Mouse (Mus musculus) CD4-positive, CD25-positive, alpha-beta regulatory T cell, adult 4 months (primary cell): Measurements from ENCODE around the gene Mospd3. TPM values are rescaled to one million over a fixed set of nuclear protein-coding genes. Genes with fewer than 3 reads are reported as not detected.

ENCODE experiments used
- ATAC-seq: one replicate; pipeline ENCODE4 v1.8.0; 2017
- polyA plus RNA-seq, 2 experiments: library from polyadenylated mRNA; unstranded; fragments of 100-300 nt; shearing (Covaris generic); gene quantifications; one replicate each; pipeline ENCODE4 v1.2.1; 2017

Mospd3 gene
- 10 to 100 TPM; 27.3 to 28.8 TPM for polyA plus RNA-seq

DNA sequence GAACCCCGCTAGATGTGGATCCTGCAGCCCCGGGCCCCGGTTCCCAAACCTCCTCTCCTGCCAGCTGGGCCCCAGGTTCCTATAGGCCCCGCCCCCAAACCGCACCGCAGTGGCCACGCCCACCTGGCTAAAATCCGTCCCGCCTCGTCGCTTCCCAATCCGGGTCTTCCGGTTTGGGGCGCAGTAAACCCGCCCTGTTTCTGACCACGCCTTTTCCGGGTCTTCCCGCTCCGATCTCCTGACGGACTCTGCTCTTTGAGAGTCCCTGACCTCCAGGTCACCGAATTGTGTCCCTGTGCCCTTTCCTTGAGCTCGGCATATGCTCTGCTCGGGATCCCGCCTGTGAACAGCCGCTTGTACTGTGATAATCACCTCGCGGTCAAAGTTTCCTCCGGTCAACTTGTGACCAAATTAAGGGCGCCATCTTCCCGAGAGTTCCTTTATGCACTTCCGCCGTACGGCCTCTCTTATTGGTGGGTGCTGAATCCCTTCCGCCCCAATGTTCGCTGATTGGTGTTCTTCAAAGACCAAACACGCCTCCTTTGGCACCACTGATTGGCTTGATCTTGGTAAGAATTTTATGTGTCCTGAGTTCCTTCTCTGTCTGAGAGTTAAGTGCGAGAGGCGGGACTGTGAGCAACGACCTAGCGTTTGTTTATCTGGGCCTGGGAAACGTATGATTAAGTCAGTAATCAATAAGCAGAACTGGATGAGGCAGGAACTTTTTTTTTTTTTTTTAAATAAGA, at the start of gene Mospd3:
TSS of gene Mospd3 (minus strand) at position 440 of the 746 bp plus-strand sequence.
- ATAC-seq = peak; percentile 90

DNA sequence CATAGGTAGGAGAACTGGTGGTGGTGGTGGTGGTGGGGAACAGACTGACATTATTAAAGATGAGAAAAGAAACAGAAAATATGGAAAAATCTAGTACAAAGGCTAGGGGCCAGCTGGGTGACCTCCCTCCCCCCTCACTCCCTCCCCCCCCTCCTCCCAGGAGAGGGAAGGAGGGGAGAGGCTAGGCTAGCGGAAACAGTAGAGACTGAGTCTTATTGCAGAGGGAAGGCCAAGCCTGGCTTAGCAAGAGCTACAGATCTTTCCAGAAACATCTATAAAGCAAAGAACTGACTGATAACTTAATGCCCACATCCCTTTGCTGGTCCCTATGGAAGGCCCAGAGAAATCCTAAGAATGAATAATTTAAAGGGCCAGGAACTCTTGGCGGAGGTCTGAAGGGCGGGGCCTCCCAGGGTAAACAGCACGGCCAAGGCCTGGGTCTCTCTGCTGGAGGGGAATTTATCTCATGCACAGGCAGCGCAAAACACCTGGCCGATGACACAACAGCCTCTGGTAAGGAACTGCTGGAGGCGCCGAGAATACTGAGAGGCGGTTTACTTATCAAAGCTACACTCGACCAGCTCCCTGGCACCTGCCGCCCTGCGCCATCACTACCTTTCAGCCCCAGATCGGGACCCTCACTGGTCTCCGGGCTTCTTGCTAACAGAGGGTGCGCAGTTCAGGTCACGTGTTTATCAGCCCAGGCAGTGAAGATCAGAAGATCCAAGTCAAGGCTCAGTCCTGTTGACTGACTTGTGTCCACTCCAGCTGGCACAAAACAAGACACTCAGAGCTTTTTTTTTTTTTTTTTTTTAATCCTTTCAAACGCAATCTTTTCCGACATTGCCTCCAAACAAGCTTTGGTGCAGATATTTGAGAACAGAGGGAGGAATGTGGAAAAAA, 49.1 kb upstream of the Mospd3 start:
- ATAC-seq = no peak

DNA sequence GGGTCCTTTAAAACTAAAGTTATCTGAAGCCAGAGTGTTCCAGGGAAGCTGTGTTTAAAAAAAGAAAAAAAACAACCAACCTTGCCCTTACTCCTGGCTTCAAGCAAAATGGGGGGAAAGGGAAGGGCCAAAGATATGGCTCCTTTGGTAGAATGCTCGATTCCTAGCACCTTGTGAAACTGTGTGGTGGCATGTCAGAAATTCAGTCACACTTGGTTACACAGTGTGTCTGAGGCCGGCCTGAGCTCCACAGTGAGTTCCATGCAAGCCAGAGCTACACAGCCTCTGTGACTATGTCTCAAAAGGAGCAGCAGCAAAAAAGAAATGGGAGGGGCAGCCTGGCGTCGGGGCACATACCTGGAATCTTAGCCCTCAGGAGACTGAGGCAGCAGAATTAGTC, 48.4 kb upstream of the Mospd3 start:
- ATAC-seq = no peak

DNA sequence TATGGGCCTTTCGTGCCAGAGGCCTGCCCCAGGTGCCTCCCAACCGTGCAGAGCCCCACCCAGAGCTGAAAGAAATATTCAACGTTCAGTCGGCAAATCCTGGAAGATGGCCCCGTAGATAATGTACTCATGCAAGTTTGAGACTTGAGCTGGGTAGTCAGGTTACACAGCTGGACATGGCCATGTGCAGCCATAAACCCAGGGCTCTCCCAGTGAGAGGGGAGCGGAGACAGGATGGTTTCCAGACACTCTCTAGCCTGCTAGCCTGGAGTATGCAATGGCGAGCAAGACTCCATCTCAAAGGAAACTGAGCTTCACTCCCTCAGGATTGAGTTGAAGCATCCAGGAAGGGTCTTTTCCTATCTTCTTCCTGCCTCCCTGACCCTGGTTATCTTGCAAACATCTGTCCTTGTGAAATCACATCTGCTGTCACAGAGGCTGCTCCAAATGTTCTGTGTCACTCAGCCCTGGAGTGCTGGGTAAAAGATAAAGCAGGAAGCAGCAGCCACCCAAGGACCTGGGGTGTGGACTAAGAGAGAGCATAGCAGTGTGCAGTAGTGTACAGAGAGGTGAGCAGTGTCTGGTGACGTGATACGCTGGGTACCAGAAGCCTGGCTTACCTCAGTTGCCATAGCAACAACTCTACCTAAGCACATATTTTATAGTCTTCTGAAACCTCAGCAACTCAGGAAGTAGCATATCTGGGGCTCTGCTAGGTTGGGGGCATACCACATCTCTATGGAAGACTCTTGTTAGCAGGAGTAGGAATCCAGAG, 47.2 kb upstream of the Mospd3 start:
- ATAC-seq = peak; percentile 89

DNA sequence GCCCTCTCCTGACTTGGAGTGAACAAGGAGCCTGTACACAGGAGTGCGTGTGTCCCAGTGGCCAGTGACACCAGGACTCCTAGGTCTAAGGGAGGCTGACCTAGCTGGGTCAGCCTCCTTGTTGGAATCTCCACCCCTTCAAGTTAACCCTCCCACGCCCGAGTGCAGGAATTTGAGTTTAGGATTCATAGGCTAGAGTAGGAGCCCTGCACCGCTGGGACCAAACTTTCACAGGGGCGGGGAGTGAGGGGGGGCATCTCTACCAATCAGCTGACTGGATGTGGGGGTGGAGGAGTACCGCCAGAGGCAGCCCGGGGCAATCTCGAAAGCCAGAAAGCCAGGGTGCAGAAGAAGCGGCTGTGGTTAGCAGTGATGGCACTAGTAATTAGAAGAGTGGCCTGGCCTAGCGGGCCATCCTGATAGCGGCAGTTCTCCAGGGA, 44.8 kb upstream of the Mospd3 start, which contains the start of gene Irs3:
TSS of gene Irs3 (minus strand) at position 63 of the 440 bp plus-strand sequence.
- no peak for ATAC-seq

DNA sequence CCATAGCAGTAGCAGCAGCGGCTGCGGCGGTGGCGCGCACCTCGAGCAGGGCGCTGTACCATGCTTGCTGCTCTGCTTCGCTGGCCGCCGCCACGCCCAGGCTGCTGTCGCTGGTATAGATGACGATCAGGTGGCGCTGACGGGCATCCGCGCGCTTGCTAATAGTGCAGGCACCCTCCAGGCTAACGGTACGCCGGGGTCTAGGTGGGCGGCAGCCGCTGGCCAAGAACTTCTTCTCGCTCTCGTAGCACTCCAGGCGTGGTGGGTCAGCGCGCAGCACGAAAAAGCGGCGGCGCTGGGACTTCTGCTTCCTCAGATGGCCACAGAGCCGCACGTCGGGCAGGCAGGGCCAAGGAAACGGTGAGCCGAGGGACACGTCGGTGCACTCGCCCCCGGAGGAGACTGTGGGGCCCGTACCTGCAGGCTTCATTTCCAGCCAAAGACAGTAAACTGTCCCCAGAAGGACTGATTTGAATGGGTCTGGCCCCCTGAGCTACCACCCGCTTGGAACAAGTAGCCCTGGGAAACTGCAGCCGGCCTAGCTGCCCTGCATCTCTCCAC, 44.3 kb upstream of the Mospd3 start:
- ATAC-seq = peak; percentile 60

DNA sequence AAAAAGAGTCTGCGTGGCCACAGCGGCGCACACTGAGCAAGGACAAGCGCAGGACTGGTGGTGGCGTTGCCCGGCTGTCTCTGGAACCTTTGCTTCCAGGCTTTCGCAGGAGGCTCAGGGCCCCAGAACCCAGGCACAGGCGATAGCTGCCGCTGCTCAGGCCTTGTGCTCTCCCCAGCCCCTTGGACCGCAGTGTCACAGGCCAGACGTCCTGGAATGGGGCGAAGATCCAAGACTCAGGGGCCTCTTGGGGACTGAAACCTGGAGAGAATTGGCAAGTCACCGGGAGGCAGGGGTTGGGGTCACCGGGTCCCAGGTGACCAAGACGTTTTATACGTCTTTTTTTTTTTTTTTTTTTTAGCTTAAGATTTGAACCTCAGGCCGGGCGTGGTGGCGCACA, 43.6 kb upstream of the Mospd3 start:
- ATAC-seq = no peak

DNA sequence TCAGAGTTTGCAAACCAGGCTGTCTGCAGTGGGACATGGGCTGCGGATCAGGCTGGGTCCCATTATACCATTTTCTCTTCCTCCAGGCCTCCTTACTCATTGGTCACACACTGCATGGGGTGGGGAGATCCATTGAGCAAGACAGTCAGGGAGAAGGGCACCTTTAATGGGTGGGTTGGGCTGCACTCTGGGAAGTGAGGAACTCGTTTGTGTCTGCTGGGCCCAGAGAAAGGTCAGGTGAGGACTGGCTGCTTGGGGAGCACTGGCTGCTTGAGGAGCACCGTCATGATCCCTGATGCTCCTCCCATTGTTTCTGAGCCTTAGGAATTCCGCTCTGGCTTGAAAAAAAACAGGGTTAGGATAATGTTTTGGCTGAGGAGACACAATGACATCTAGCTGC, 42.0 kb upstream of the Mospd3 start:
- ATAC-seq = no peak

DNA sequence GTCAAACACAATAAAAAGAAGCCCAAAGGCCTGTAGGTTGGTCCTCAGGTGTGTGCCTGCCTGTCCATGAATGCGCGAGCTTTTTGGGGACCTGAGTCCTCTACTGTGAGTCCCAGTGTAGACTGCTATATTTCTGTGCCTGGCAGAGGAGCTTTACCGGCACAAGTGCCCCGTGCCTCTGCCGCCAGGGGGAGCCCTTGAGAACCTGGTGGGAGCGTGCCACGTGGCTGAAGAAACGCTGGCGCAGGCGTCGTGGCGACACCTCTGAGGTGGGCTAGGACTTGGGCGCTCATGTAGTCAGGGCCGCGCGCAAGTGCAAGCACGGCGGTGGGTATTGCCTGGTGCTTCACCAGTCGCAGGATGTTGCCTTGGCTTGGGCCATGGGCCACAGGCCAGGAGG, 40.2 kb upstream of the Mospd3 start, which contains the start of gene Sap25:
TSS of gene Sap25 (plus strand) at position 281 of the 400 bp plus-strand sequence.
- ATAC-seq = peak; percentile 18

DNA sequence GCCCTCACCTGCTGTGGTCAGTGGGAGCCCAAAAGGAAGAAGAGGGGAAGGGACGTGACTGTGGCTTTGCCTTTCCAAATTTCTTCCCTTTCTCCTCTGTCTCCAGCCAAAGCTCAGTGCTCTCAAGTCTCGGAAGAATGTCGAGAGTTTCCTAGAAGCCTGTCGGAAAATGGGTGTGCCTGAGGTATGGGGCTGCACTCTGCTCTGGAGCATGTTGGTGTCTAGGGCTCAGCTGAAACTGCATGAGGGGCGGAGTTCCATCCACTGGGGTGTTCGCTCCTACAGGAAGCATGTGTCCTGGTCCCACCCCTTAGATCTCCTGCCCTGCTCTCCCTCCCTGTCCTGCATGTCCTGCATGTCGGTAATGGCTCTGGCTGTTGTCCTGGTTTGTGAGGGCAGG, 38.6 kb upstream of the Mospd3 start:
- no peak for ATAC-seq

DNA sequence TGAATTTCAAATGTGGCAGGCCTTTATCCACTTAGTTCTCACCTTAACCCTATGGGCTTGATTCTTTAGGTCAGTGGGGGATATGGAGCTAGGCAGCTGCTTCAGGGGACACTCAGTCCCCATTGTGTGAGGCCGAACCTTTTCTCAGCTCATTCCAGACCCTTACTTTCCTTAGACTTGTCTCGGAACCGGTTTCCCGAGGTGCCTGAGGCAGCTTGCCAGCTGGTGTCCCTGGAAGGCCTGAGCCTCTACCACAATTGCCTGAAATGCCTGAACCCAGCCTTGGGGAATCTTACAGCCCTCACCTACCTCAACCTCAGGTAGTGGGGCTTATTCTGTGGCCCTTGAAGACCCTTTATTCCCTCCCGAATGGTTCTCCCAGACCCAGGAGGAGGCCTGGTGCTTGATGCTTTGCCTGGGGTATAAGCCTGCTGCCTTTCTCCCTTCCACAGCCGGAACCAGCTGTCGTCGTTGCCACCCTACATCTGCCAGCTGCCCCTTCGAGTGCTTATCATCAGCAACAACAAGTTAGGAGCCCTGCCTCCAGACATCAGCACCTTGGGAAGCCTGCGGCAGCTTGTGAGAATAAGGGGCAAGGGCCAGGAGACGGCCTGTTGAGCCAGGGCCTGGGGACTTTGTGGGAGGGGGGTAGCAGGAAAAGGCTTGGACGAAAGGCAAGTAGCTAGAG, 32.7 kb upstream of the Mospd3 start:
- ATAC-seq = no peak

DNA sequence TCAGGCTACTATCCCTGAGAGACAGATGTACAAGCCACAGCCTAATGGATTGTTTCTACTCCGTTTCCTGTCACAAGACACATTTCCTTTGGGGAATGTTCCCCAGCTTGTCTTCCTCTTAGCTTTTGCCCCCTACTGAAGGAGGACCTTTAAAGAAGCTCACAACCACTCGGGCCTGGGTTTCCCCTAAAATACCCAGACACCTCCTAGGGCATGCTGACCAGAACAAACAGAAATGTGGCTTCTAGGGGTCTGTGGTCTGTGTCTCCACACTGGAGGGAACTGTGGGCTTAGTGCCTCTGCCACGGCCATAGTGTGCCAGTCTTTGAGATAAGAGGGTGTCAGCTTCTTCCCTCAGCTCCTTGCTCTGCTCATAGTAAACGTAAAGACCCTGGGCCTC, 30.7 kb upstream of the Mospd3 start:
- no peak for ATAC-seq

DNA sequence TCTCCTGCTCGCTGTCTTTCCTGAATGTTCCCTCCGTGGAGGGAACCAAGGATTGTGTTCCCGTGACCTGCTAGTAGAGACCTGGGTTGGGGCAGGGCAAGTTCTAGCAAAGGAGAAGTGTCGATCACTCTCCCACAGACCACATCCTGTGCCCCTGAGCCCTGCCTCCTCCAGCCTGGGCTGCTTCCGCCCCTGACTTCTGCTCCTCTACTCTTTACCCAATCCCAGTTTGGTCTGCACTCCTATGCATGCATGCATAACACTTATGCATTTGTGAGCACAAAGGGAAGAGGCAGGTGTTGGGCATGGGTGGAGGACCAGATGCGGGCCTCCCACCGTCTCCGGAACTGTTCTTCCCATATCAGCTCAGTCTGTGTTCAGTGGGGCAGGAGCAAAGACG, 30.3 kb upstream of the Mospd3 start:
- ATAC-seq = peak; percentile 48

DNA sequence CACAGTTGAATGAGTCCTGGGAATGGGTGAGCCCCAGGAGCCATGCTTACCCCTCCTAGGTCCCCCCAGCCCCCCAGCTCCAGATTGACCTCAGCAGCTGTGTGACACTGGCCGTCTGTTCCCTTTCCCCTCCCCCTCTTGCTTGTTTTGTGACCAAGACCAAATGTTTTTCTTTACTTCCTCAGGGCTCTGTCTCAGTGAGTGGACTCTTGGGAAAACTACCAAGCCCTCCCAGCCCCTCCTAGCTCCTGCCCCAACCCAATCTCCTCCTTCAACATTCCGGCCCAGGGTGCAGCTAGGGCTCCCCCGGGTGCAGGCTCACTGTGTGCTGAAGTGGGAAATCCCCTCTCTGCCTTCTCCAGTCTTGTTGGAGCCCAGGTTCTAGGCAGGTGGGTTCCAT, 29.7 kb upstream of the Mospd3 start:
- ATAC-seq = no peak

DNA sequence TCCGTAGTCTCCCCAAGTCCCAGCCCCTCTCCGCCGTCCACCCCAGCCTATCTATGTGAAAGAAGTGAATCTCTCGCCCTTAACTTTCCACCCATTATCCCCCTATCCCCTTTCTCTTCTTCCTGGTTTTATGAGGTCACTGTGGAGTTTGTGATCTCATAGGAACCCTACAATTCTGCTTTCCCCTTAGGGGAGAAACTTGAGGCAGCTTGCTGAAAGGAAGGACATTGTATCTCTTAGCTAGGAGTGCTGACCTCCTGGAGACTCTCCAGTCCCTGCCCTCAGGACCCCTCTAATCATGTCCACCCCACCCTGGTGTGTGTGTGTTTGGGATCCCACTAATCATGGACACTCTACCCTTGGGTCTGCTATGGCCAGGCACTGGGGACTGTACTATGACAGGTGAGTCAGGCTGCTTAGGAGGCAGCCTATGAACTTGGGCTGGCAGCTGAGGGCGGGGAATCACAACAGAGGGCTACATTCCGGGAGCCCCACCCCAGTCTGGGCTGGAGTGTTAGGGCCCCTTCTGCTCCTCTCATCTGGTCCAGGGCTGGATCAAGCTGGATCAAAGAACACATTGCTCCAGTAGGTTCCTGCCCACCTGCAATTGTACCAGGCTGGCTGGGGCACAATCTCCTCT, 29.2 kb upstream of the Mospd3 start:
- no peak for ATAC-seq

DNA sequence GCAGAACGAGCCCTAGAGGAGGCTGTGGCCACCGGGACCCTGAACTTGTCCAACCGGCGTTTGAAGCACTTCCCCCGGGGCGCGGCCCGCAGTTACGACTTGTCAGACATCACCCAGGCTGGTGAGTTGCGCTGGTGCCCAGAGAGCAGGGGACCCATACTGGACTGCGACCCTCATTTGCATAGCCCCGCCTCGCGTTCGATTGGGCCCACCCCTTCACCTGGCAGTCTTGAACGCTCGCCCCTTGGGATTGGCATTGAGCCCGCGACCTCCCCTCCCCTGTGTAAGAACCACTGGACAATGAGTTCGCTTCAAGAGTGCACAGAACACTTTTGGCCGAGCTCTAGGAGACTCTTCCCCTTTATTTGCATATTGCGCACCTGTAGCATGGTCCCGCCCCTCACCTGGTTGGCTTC, 28.5 kb upstream of the Mospd3 start:
- ATAC-seq = no peak

DNA sequence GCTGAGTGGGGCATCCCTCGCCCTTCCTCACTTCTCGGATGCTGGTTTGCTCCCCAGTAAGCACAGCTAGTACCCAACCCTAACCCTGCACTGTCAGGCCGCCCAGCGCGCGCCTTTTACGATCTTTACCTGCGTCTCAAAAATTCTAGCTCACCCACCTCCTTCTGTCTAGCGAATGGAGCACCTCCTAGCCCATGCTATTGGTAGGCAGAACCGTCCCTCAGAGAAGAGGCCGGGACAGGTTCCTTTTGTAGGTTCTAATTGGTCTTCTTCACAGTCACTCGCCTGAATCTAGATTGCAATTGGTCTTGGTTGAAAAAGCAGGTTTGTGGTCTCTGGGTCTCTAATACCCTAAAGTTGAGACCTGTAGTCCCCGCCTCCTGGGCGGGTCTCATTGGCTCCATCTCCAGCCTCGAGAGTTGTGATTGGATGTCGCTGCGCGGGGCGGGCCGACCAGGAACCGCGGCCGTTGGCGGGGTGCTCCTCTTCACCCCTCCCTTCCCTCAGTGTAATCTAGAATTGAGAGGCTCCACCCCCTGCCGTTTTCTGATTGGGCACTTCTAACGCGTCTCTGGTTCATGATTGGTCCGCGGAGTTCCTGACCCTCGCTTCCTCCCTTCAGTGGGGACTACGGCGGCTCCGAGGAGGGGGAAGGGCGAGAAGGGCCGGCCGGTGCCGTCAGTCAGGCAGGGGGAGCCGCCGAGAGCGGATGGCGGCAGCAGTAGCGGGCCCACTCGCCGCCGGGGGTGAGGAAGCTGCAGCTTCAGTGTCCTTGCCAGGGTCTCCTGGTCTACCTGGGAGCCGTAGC, 27.8 kb upstream of the Mospd3 start, which contains the start of the genes Fbxo24, Lrch4 and Gm20605:
TSS of gene Fbxo24 (minus strand) at position 505 of the 808 bp plus-strand sequence.
TSS of gene Lrch4 (plus strand) at position 624 of the 808 bp plus-strand sequence.
TSS of gene Gm20605 (plus strand) at position 678 of the 808 bp plus-strand sequence.
- peak; percentile 86 for ATAC-seq

DNA sequence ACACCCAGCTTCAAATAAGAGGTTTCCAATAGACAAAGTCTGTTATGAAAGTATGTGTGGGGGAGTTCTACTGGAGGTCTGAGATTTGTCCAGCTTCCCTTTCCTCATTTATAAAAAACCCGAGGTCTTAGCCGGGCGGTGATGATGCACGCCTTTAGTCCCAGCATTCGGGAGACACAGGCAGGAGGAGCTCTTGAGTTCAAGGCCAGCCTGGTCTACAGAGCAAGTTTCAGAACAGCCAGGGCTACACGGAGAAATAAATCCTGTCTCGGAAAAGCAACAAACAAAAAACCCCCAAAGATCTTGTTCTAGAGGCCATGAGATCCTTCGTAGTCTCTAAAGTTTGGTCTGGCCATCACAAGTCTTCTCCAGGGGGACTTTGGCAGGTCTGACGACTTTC, 27.1 kb upstream of the Mospd3 start:
- ATAC-seq = no peak

DNA sequence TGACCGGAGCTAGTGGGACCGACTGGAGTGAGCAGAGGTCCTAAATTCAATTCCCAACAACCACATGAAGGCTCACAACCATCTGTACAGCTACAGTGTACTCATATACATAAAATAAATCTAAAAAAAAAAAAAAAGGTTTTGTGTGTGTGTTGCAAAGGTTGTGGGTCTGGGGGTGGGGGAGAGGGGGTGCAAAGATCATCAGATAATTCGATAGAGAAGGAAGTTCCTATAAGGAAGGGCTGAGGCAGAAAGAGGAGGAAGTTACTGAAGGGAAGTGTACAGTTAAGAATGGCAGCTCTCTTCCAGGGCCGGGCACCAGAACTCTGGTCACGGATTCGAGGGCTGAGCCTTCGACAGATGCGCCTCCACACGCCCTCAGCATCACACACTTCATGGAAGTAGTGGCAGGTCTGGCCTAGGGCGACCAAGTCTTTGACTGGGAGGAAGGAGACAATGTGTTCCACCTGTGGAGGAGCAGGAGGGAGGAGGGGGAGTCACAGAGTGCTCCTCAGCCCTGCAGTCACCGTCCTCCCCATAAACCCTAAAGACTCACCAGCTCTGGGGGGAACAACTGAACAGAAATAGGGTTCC, 23.2 kb upstream of the Mospd3 start:
- ATAC-seq = no peak

DNA sequence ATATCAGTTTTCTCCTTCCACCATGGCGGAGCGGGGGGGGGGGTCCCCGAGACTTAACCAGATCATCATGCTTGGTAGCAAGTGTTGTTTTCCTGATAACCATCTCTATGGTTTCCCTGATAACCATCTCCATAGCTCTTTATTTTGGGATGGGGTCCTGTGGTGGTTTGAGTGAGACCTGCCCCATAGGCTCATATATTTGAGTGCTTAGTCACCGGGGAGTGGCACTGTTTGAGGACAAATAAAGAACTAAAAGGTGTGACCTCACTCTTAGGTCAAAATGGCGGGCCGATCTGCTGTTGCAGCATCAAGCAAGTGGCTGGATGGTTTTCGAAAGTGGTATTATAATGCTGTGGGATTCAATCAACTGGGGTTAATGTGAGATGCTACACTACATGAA, 14.5 kb upstream of the Mospd3 start:
- no peak for ATAC-seq
